Mouse (Mus musculus): ENCODE data around the gene Ypel3. TPM values are rescaled to one million over a fixed set of nuclear protein-coding genes. Genes with fewer than 3 reads are reported as not detected.

Ypel3 gene
- total RNA-seq, 4 experiments from 2014 or later: 91.2 to 105 (median 95.6) TPM

DNA sequence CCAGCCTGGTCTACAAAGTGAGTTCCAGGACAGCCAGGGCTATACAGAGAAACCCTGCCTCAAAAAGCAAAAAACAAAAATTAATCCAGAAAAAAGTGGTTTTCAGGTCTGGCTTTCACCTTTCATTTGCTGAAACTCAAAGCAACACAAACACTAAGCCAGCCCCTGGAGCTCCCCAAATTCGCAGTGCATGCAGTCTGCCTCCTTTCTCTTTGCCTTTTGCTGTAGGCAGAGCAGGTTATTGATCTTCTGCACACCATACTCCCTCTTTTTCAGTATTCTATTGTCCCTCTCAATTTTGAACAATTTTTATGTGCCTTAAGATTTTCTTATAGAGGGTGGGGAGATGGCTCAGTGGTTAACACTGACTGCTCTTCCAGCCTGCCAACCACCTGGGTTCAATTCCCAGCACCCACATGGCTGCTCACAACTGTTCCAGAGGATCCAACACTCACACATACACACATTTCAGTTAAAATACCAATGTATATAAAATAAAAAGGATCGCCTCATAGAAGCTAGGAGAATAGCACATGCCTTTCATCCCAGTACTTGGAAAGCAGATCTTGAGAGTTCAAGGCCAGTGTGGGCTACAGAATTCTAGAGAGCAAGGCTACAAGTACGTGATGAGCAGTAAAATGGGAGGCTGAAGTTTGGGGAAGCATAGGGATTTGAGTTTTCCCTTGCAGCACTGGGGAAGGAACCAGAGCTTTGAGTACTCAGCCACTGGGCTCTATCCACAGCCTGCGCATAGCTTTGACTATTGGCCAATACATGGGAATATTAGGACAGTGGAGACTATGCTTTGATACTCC lies 16.9 kb downstream of the Ypel3 start:
- no peak for DNase-seq (ENCODE audit: low spot score in 2 of 2)

DNA sequence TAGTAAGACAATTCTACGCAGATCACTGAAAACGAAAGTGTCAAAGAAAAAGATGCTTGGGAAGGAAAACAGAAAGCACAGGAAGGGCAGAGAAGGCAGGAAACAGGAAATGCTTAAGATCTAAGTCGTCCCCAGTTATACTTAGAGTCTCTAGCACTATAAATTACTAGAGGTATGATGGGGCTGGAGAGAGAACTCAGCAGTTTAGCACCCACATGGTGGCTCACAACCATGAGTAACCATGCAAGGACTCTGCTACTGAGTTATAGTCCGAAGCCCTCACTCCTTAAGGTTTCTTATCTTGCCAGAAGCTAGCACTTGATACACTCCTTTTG lies 17.5 kb downstream of the Ypel3 start:
- no peak for DNase-seq (ENCODE audit: low spot score in 2 of 2)

DNA sequence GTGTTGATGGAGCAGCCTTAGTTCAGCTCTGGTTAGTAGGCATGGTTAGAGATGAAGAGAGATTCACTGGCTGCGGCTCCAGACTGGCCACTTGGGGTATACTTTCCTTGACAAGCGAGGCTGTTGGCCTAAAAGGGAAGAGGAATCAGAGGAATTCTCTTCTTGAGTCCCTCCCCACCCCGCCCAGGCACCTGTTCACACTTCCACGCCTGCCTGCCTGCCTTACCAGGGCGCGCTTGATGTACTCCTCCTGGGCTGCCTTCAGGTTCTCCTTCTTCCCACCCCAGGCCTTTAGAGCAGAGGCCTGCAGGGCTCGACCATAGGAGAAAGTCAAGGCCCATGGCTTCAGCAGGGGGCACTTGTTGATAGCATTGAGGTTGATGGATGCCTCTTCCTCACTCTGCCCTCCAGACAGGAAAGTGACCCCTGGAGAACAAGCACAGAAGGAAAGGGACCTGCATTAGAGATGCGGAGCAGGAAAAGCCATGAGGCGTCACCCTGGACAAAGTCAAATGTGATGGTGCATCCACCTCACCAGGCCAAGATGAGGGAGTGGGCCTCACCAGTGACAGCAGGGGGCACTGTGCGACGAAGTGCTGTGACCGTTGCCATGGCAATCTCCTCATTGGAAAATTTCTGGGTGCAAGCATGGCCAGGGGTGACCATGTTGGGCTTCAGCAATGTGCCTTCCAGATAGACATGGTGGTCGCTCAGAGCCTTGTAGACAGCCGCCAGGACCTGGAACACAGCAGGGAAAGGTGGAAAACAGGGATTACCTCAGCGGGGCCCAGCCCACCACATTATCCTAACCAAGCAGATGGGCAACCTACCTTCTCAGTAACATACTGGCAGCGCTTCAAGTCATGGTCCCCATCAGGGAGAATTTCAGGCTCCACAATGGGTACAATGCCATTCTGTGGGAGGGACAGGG lies 18.9 kb downstream of the Ypel3 start:
- DNase-seq (ENCODE audit: low spot score in 2 of 2): no peak

DNA sequence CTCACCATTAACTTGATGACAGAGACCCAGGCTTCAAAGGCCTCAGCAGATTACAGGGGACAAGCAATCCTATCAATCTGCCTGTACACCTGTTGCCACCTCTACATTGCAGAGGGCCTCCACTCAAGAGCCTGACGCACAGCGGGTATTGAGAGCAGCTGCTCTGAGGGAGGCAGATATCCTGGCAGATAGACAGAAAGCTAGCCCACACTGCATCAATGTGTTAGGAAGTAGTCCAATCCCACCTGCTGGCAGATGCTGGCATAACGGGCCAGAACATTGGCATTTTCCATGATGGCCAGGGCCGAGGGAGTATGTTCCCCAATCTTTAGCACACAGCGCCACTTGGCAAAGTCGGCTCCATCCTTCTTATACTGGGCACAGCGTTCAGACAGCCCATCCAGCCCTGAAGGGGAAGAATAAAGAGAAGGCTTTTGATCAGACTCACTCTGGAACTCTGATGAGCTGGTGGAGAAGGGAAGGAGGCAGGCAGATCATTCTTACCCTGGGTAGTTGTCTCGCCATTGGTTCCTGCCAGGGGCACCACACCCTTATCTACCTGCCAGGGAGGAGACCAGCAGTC lies 19.7 kb downstream of the Ypel3 start:
- DNase-seq (ENCODE audit: low spot score in 2 of 2): no peak

DNA sequence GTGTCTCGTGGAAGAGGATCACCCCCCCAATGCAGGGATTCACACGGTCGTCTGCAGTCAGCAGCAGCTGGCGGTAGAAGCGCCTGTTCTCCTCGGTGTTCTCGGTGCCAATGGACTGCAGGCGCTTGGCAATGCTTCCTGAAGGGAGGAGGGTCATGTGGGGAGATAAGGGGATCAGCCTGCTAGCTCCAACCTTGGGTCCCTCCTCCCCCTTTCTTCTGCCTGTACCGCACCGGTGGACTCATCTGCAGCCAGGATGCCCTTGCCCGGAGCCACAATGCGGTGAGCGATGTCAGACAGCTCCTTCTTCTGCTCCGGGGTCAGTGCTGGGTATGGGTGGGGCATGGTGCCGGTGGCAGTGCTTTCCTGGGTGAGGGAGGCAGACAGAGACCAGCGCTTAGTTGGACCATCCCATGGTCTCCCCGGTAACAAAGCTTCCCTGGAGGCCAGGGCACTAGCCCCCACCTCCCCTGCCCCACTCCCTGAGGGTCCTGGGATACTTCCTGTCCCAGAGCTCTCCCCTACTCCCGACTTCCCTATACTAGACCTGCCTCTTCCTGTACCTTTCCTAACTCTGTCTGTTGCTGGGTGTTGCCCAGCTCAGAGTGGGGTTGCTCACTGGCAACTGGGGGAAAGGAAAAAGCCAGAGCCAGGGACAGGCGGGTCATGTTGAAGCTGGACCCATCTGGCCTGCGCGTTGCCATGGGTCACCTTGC lies 20.8 kb downstream of the Ypel3 start, which contains the start of gene Fam57b:
Fam57b (plus strand) TSS at position 258 of the 716 bp plus-strand sequence.
- DNase-seq (ENCODE audit: low spot score in 2 of 2): no peak

DNA sequence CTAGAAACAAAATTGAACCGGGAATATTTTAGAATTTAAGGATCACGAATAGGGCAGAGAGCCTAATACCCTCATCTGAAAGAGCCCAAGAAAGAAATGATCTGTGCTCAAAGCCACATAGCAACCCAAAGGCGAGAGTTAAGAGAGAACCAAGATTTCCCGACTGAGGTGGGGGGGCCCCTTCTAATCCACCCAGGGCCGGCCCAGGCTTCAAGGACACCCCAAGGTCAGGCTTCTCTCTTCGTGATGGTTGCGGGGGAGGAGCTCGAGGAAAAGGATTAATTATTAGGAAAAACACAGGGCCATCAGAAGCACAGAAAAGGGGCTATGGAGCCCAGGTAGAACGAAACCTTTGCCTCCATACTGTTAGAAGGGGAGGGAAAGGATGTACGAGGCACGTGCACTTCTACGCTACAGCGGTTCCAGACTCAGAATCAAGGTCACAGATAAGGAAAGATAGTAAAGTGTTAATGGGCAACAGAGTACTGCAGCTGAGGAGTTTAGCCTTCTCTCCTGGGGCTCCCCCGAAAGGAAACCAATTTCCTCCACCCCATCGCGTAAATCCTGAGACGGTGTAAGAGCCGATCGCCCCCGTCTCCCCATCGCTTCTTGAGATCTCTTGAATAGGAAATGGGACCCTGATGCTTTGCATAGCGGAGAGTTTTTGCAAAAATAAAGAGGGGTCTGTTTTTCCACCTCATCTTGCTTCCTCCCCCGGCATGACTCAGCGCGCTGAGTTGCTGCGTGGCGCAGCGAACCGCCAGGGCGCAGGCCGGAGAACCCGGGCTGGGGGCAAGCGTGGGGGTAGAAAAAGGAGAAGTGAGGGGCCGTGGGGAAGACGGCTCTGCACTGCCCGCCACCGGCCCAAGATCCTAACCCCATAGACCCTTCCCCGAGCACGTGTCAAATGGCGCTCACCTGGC lies 21.6 kb downstream of the Ypel3 start:
- no peak for DNase-seq (ENCODE audit: low spot score in 2 of 2)

DNA sequence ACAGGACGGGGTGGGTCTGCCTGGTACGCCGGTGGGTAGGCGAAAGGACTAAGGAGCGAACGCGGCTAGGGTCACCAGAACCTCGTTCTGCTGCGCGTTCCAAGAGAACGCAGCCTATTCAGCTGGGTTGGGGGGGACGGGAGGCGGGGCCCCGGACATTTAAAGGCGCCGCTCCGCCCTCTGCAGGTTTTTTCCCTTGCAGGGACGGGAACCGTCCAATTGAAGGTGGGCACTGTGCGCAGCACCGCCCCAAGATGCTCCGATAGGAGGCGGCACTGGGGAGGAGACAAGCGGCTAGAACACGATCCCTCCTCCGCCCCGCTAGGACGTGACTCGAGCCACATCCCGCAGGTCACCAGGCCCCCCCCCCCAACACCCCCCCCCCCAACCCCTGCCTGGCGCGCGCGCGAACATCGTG lies 22.3 kb downstream of the Ypel3 start:
- DNase-seq (ENCODE audit: low spot score in 2 of 2): peak; percentile 91 to 95

DNA sequence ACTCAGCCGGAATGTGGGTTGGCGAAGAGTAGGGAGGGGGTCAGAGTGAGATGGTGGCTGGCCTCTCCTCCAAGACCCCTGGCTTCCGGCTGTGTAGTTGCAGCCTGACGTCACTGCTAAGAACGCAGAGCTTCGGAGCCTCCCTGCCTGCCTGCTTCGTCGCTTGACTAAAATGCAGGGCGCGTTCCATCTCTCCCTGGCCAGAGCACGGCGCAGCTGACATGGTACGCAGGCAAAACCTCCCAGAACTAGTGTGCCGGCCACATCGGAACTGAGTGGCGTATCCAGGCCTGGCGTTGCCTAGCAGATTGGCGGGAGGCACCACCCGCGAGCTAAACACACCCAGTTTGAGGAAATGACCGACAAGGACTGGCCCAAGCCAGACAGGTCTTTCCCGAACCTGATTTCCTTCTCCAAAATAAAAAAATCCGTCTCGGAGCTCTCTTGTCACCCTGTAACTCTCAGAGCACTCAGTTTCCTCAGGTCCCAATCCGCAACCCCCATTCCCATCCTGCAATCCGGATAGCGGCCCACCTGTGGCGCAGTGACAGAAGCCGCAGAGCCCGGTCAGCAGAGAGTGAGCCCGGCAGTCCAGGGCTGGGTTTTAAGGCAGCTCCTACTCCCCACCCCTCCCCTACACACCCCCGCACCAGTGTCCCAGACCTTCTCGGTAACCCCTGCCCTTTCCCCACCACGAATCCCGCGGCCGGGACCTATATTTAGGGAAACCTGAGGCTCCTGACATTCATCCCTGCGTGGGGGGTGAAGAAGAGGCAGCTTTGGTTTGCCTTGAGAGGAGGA lies 22.9 kb downstream of the Ypel3 start:
- peak; percentile 76 to 87 for DNase-seq (ENCODE audit: low spot score in 2 of 2)

DNA sequence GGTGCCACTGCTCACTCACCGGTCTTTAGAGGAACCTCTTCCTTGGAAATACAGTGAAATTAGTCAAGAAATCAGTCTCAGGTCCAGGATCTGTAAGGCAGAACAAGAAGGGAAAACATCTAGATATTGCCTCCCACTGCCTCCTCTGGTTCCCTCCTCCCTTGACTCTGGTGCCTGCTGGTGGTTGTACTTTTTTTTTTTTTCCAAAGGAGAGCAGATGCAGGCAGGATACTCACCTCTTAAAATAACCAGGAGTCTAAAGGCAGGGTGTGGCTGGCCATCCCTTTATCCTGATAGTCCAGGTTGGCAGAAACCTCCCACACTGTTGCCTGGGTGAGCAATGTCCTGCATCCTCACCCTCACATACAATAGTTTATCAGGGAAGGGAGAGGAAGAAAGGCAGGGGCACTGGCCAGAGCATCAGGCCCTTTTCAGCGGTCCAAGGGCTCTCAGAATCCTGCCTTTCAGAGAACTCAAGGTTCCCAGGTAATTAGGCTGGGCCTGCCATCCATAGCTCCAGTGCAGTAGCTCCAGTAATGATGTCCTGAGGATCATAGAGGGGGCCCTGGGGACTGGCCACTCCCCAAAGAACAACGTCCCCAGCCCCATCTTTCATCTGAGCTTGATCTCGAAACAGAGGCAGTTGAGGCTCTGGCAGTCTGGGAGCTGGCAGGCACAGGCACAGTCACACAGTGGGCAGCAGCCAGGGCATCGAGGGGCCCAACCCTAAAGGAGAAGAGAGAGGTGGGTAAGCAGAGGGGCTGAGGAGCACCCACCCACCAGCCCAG lies 23.7 kb downstream of the Ypel3 start:
- no peak for DNase-seq (ENCODE audit: low spot score in 2 of 2)

DNA sequence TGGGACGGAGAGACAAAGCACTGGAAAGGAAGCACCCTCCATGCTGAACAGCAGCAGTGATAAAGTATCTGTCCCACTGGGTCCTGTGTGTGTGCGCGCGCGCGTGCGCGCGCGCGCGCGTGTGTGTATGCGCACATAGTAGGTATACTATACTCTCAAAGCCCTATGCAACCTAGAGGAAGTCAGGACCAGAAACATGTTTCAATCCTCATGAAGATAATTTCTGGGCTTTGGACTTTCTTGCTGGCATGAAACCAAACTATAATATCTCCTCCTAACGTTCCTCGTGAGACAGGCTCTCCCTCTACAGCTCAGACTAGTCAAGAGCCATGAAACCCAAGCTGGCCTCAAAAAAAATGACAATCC lies 24.3 kb downstream of the Ypel3 start:
- DNase-seq (ENCODE audit: low spot score in 2 of 2): no peak

DNA sequence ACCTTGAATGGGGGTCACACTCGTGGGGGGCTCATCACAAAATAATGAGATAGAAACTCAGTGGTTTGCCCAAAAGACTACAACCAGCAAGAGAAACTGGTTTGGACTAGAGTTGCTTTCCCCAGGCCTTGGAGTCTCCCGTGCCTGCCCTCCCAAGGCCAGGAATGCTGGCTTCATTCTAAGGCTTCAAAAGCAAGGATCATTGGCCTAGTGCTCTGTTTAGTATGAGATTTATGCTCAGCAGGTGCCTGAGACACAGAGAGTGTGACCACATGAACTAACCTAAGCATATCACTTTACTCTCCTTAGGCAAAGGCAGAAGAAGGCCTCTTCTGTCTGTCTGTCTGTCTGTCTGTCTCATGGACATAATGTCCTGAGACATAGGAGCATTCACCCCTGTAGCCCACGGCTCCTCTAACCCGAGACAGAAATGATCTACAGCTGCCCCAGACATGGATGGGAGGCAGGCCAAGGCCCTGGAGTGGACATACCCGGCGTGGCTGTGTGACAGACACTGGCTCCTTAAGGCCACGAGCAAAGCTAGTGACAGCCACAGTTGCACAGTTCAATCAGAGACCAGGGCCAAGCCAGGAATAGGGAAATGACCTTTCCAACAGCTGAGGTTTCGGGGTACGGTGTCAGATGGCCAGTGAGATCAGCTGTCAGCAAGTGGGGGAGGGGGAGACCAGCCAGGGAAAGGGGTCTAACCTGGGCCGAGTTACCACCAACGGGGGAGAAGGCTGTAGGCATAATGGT lies 25.6 kb downstream of the Ypel3 start:
- peak; percentile 78 to 87 for DNase-seq (ENCODE audit: low spot score in 2 of 2)

DNA sequence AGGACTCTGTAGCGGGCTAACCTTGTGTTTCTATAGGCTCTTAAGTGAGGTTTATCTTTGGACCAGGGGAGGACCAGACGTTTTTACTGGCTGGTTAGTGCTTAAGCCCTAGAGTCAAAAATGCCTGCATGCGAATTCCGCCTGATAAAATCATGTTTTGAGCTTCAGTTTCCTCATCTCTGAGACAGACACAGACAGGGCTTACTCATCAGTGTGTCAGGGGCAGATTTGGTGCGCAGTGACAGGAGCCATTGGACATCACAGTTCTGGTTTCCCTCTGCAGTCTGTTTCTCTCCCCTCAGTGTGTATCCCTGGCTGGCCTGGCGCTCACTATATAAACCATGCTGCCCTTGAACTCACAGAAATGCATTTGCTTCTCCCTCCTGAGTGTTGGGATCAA lies 26.4 kb downstream of the Ypel3 start:
- no peak for DNase-seq (ENCODE audit: low spot score in 2 of 2)

DNA sequence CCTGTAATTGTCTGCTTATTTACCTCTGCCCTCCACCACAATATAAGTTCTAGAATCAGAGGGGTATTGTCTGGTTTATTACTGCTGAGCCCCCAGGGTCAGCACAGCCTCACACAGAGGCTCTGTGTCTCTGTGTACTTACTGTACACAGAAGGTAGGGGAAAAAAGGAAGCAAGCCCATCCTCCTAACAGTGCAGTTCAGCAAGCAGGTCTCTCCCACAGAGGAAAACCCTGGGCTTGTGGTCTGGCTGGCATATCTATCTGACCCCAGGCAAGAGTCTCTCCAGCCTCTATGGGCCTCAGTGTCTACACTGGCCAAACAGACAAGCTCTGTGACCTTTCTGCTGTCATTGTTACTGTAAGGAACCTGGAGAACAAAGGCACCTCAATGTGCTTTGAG lies 27.0 kb downstream of the Ypel3 start:
- no peak for DNase-seq (ENCODE audit: low spot score in 2 of 2)

DNA sequence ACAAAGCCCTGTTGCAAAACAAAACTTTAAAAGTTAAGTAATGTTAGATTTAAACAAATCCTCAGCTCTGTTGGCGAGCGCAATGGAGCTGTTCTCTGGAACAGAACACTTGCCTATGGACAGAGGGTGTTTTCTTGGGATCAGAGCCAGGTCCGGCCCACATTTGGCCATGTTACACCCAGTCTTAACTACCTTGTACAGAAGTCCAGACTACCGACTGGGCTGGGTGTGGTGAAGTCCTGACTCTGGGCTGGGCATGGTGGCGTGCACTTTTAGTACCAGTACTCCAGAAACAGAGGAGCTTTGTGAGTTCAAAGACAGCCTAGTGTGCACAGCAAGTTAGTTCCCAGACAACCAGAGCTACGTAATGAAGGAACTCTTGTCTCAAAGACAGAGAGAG lies 30.2 kb downstream of the Ypel3 start:
- peak in 1 of 2 experiments; percentile 61 for DNase-seq (ENCODE audit: low spot score in 2 of 2)

DNA sequence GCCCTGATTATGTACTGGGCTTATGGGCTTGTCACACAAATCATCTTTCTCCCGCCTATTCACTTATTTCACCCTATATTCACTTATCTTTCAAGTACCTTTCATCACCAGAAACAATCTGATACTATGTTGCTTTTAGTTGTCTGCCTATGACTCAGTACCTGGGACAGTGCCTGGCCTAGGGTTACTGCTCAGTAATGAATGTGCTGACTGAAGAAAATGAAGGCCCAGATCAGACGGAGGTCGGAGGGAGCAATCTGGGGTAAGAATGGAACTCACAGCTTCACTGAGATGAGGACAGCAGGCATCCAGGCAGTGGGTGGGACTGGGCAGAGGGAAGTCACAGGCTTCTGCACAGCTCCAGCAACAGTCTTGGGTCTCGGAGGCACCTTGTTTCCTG lies 30.6 kb downstream of the Ypel3 start:
- peak; percentile 55 to 64 for DNase-seq (ENCODE audit: low spot score in 2 of 2)

DNA sequence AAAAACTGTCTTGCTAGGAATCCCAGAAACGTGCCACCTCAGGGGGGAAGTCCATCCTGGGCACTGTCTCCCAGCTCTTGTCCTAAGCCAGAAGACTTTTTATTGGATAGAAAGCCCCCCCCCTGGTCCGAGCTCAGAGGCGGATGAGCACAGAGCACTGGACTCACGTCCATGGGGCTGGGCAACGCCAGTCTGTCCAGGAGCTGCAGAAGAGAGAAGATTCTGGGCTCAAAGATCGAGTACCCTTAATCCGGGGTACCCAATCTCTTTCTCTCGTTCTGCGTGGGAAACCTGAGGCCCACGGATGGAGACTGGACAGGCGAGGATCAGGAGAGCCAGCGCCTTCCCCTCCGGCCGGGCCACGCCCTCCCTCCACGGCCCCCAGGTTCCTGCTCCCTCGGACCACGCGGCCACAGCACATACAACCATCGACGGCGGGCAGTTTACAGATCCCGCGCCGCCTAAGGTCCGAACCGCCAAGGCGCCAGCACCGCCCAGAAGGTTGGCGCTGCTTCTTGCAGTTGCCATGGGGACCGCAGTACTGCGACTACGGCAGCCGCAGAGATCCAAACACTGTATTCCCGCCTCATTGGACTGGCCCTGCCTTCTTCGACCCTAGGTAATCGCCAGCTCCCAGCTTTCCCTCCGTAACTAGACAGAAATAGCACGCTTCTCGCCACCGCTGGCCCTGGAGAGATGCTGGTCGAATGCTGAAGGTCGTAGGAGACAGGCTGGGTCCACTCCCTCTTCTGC lies 32.1 kb downstream of the Ypel3 start:
- DNase-seq (ENCODE audit: low spot score in 2 of 2): peak; percentile 77 to 85

DNA sequence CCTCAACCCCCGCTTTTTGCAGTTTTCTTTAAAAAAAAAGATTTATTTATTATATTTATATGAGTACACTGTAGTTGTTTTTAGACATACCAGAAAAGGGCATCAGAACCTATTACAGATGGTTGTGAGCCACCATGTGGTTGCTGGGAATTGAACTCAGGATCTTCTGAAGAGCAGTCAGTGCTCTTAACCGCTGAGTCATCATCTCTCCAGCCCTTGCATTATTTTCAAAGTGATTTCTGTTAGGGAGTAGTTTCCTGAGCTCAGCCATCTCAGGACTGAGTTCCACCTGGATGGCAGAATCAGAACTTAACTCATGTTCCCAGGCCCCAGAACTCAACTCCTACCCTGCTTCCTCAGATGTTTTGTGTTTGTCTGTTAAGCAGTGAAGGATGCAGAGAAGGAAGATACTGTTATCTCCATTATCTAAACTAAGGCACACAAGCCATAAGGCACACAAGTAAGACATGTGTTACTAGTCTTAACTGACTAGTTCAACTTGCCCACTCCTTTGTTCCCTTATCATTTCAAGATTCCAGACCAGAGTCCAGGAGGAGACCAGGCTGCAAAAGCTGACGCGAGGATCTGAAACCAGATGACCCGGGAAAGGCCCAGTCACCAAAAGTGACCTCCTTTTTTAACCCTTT lies 33.1 kb downstream of the Ypel3 start:
- DNase-seq (ENCODE audit: low spot score in 2 of 2): no peak
